Mouse (Mus musculus) spleen, adult 2 months (tissue): Measurements from ENCODE around the gene Adam22. TPM values are rescaled to one million over a fixed set of nuclear protein-coding genes. Genes with fewer than 3 reads are reported as not detected.
"Not testable (repeated sequence)": the region's sequence is repeated elsewhere in the genome, so short reads cannot be mapped to it uniquely, and the experiment has no call there.

Experiments
- DNase-seq, 2 experiments: peaks; one replicate each; pipeline versions ENCODE4 v3.0.0 to v3.0.0-alpha.2; 2012 to 2021; ENCODE audit warnings: low spot score in 2 of 2, low read depth in 1 of 2
- H3K27ac ChIP-seq: fragments of 200-500 bp; 2 replicates; pipeline ENCODE4 v1.5.1; 2012; ENCODE audit warnings: low read length, inconsistent platforms; ENCODE audit not compliant: insufficient read depth
- H3K27me3 ChIP-seq: fragments of 200-500 bp; 2 replicates; pipeline ENCODE4 v1.6.1; 2012; ENCODE audit warnings: mild to moderate bottlenecking, moderate library complexity, low read length, inconsistent platforms; ENCODE audit not compliant: control insufficient read depth, insufficient read depth
- H3K36me3 ChIP-seq: fragments of 200-500 bp; 2 replicates; pipeline ENCODE4 v1.6.1; 2012; ENCODE audit warnings: mild to moderate bottlenecking, low read length, inconsistent platforms; ENCODE audit not compliant: control insufficient read depth, insufficient read depth
- H3K4me1 ChIP-seq: fragments of 200-500 bp; 2 replicates; pipeline ENCODE4 v1.6.1; 2011; ENCODE audit warnings: inconsistent platforms; ENCODE audit not compliant: control insufficient read depth, insufficient read depth, insufficient read length
- H3K4me3 ChIP-seq: fragments of 200-500 bp; 2 replicates; pipeline ENCODE4 v1.5.1; 2011; ENCODE audit warnings: mild to moderate bottlenecking, inconsistent platforms; ENCODE audit not compliant: insufficient read depth, insufficient read length; ENCODE audit errors: extremely low read depth
- CTCF ChIP-seq: fragments of 200-500 bp; IDR thresholded peaks from 2 replicates; pipeline ENCODE4 v1.5.1; 2011; ENCODE audit warnings: mild to moderate bottlenecking, inconsistent platforms; ENCODE audit not compliant: insufficient read depth, insufficient read length, insufficient replicate concordance; ENCODE audit errors: extremely low read depth
- POLR2A ChIP-seq: fragments of 200-500 bp; IDR thresholded peaks from 2 replicates; pipeline ENCODE4 v1.6.1; 2011; ENCODE audit warnings: low read depth, low read length, inconsistent platforms
- WGBS: fragments of 180-500 bp; shearing (Covaris S2); methylation state at CpG from one replicate; pipeline ENCODE4 v1.1.7; 2018; 5-methylcytosine and 5-hydroxymethylcytosine counted together
- polyA plus RNA-seq: library from polyadenylated mRNA; depleted of rRNA; stranded (reverse); fragments of >200 nt; gene quantifications from 2 replicates; pipeline ENCODE4 v1.2.3, GENCODE M21; 2012

Gene Adam22
- polyA plus RNA-seq, 1 experiment, result 1.1 TPM

DNA sequence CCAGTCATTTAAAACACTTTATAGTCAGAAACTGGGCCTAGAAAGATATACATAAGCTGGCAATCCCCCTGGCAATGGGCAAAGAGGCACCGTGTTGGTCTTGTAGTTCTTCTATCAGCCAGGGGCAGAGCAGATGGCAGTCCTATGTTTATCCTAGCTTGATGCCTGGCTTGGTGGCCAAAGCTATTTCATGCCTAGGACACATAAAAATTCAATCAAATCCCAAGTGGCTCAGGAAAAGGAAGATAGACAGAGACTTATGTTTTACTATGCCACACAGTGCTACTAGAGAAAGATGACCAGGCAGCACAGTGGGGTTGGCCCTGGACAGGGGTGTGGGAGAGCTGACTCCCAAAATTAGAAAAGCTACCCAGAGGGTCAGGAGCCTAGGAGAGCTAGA lies 125.3 kb downstream of the Adam22 start:
- WGBS, result 94% methylated on average over 1 of the region's 1 CpGs
- DNase-seq, result no peak
- TF ChIP-seq POLR2A, result no peak
- H3K27ac ChIP-seq, result no peak overlapping the region
- H3K4me1 ChIP-seq, result no peaks in the 10 kb centered on the region
- H3K36me3 ChIP-seq, result no peaks in the 10 kb centered on the region
- no peaks in the 10 kb centered on the region for H3K27me3 ChIP-seq
- H3K4me3 ChIP-seq, result no peak overlapping the region

DNA sequence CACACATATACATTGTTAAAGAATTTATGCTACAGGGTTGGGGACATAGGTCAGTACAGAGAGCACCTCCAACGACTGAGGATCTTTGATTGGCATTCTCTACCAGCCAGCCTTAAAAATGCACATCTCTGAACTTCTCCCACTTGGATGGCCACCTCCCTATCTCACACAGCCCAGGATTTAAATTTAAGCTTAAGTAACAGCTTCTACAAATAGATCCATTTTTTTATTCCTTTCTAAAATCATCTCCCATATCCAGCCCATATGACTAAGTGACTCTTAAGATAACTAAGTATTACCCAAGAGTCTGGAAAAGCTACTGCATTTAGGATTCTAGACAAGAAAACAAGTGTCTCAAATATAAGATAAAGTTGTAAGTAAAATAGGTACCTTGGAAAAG lies 140.9 kb downstream of the Adam22 start:
- no peak for TF ChIP-seq POLR2A
- TF ChIP-seq CTCF, result no peak
- Histone ChIP-seq H3K27me3 (no peaks in the 10 kb centered on the region), H3K4me3 (no peak overlapping the region), H3K36me3 (no peaks in the 10 kb centered on the region), H3K4me1 (no peaks in the 10 kb centered on the region), H3K27ac (no peak overlapping the region)
- no peak for DNase-seq
- WGBS, result 80% methylated on average over 1 of the region's 1 CpGs

DNA sequence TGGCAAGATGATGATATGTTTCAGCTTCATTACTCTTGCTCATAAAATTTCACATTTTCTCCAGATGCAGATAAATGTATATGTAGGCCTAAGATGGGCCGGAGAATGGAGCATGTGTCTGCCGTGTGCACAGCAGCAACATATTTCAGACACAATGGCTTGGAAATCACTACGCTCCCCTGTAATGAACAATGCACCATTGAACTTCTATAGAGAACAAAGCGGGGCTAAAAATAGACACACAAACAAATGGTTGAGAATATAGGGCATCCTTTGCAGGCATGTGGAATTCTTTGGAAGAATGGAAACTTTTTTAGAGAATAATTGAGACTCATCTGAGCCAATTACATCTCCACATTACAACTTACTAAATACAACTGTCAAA lies 143.6 kb downstream of the Adam22 start:
- H3K4me3 ChIP-seq, result no peak overlapping the region
- DNase-seq, result no peak
- TF ChIP-seq CTCF (no peak), POLR2A (no peak)
- H3K27ac ChIP-seq, result no peak overlapping the region
- no peaks in the 10 kb centered on the region for H3K4me1 ChIP-seq
- no peaks in the 10 kb centered on the region for H3K36me3 ChIP-seq
- 88% methylated on average over 4 of the region's 4 CpGs for WGBS
- no peaks in the 10 kb centered on the region for H3K27me3 ChIP-seq

DNA sequence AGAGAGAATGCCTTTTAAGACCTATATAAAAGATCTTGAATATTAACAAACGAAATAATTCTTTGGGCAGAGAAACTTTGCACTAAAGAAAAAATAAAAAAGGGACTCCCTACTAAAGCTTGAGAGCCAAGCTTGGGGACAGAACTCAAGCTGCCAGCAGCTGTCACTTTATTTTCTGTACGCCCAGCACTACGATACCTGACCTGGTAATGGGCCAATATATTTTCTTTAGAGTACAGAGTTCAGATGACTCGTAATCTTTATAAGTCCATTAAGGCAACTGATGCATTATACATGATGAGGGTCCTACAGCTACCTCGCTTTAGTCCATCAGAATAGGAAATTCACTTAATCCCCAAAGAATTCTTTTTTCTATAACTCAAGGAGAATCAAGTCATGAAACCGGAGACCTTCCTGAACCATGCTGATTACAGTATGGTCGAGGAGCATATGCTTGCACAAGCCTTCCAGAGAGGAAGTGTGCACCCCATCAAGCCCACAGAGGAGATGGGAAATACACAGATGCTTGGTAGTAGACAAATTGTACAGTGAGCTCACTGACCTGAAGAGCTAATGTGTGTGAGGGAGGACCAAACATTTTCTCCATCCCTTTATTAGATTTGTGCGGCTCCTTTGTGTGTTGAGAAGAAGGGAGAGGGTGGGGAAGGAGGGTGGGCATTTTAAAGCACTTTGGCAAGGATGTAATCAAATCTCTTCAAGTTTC lies 144.2 kb downstream of the Adam22 start:
- WGBS, result 70% methylated on average over 8 of the region's 8 CpGs
- no peak for DNase-seq
- Histone ChIP-seq H3K4me1 (no peaks in the 10 kb centered on the region), H3K27me3 (no peaks in the 10 kb centered on the region), H3K36me3 (no peaks in the 10 kb centered on the region), H3K4me3 (no peak overlapping the region), H3K27ac (no peak overlapping the region)
- TF ChIP-seq CTCF (no peak), POLR2A (no peak)

DNA sequence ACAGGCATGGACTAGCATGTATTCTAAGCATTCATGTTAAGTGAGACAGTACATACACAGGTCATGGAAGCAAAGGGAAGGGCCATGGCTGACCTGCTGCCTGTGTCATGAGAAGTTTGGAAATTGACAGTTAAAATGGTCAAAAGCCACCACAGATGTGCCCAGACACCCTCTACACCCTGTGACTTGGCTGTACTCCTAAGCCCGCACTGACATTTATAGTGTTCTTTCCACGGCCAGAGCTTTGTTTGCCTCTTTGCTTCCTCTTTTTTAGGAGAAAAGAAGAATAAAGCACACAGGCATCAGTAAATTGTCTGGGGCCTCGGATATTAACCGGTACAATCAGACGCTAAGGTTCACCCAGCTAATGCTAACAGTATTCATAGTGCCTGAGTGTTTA lies 146.3 kb downstream of the Adam22 start:
- H3K36me3 ChIP-seq, result no peaks in the 10 kb centered on the region
- no peak for TF ChIP-seq POLR2A
- TF ChIP-seq CTCF, result no peak
- 21% methylated on average over 5 of the region's 5 CpGs for WGBS
- no peak overlapping the region for H3K4me3 ChIP-seq
- H3K4me1 ChIP-seq, result no peaks in the 10 kb centered on the region
- no peak overlapping the region for H3K27ac ChIP-seq
- DNase-seq, result no peak
- H3K27me3 ChIP-seq, result no peaks in the 10 kb centered on the region

DNA sequence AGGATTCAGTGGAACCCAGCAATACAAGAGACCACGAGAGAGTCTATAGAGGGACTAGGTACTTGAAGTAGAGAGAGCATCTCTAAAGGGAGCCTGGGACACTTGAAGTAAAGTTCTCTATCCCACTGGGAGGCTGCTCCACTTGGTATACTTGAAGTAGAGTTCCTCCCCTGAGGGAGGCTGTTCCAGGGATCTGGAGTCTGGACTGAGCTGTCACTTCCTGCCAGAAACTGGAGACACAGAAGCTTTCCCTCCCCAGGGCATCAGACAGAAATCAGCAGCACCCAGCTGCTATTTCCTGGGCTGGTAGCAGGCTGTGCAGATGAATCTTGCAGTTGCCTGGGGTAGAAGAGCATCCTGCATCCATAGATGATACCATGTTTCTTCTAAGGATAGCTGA lies 152.1 kb downstream of the Adam22 start:
- no peaks in the 10 kb centered on the region for H3K4me1 ChIP-seq
- H3K27ac ChIP-seq, result no peak overlapping the region
- WGBS, result 72% methylated on average over 1 of the region's 1 CpGs
- TF ChIP-seq CTCF (no peak), POLR2A (no peak)
- no peaks in the 10 kb centered on the region for H3K36me3 ChIP-seq
- DNase-seq, result no peak
- no peaks in the 10 kb centered on the region for H3K27me3 ChIP-seq
- no peak overlapping the region for H3K4me3 ChIP-seq

DNA sequence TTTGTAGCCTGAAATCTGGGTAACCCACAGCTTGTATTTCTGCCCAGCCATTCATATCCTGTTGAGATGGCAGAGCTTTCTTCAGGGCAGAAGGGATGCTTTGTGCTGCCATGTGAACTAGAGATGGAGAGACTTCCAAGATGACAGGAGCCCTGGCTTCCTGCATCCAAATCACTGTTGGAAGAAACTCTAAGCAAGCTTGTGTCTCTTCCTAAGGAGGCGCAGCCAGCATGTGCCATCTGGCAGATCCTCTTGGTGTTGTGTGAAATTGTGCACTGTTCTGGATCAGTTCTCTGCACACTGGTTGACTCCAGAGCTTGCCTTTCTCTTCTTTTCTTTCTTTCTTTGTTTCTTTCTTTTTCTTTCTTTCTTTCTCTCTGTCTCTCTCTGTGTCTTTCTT lies 183.0 kb downstream of the Adam22 start:
- not testable (repeated sequence) for H3K4me1 ChIP-seq, H3K27me3 ChIP-seq

More for the DNA sequence above, 183.0 kb downstream of the Adam22 start:
- not testable (repeated sequence) for H3K4me3 ChIP-seq, H3K36me3 ChIP-seq, H3K27ac ChIP-seq, DNase-seq
- 88% methylated on average over 1 of the region's 1 CpGs for WGBS
